8 mouse cellular contexts compared by ENCODE assay signal in the genomic region with DNA sequence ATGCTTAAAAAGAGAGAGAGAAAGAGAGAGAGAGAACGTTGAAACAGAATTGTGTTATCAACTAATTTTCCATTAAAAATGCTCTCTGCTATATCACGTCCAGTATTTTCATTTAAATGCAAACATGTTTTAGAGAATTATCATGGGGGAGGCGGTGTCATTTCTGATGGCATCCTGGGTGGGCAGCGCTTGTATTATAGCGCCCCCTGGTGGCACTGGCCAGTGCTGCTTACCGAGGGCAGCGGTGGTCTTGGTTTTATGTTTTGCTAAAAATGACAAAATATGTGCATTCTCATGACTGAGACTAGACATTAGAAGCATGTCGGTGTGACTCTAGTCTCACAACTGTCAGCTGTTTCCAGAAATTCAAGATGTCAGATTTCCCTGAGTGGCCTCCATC. TPM values are rescaled to one million over a fixed set of nuclear protein-coding genes. Genes with fewer than 3 reads are reported as not detected.
DNase-seq lines count a peak whose midpoint lies in the region; ATAC-seq and TF ChIP-seq lines count a peak whose summit lies in the region.
"Had no signal": no experiment of that assay in that cellular context is flagged by ENCODE, and none has a peak within 500 bp of the region (broad histone marks: within the 10 kb centered on the region; RNA-seq: fewer than 3 reads in every experiment).

No protein-coding gene starts in this region.

- peaks cover 14% of the 10 kb centered on the region for H3K27me3 ChIP-seq in liver, embryonic 12.5 days (replicated peaks)
- H3K27me3 ChIP-seq in forebrain, postnatal 0 days (ENCODE audit: insufficient read depth, low read length): no peaks in the 10 kb centered on the region
- no peaks in the 10 kb centered on the region for H3K27me3 ChIP-seq in neural tube, embryonic 15.5 days (replicated peaks)

- H3K4me2 ChIP-seq in liver, embryonic 12.5 days: no peak overlapping the region
- no peak overlapping the region for H3K4me2 ChIP-seq in forebrain, postnatal 0 days (ENCODE audit: low read depth)
- no peak overlapping the region for H3K4me2 ChIP-seq in neural tube, embryonic 15.5 days

- H3K36me3 ChIP-seq in liver, embryonic 12.5 days: no peaks in the 10 kb centered on the region
- peaks cover 8% of the 10 kb centered on the region for H3K36me3 ChIP-seq in forebrain, postnatal 0 days (ENCODE audit: insufficient read depth)
- no peaks in the 10 kb centered on the region; the same call in 1 of the 2 replicates for H3K36me3 ChIP-seq in neural tube, embryonic 15.5 days

- ATAC-seq in liver, embryonic 12.5 days: no peak
- peak; percentile 55; the same call in 1 of the 2 replicates for ATAC-seq in forebrain, postnatal 0 days
- ATAC-seq in neural tube, embryonic 15.5 days (ENCODE audit: low FRiP score): peak; percentile 39; the same call in 1 of the 2 replicates

- no peak overlapping the region for H3K4me3 ChIP-seq in liver, embryonic 12.5 days
- H3K4me3 ChIP-seq in forebrain, postnatal 0 days (ENCODE audit: low read depth, low read length): no peak overlapping the region
- no peak overlapping the region for H3K4me3 ChIP-seq in neural tube, embryonic 15.5 days (replicated peaks)

- H3K27ac ChIP-seq in liver, embryonic 12.5 days: no peak overlapping the region
- H3K27ac ChIP-seq in forebrain, postnatal 0 days (ENCODE audit: low read depth, low read length): no peak overlapping the region
- no peak overlapping the region for H3K27ac ChIP-seq in neural tube, embryonic 15.5 days (replicated peaks)
- H3K27ac ChIP-seq: macrophage had no signal

- no peaks in the 10 kb centered on the region for H3K9me3 ChIP-seq in liver, embryonic 12.5 days (replicated peaks)
- no peaks in the 10 kb centered on the region for H3K9me3 ChIP-seq in forebrain, postnatal 0 days (ENCODE audit: low read length)
- H3K9me3 ChIP-seq in neural tube, embryonic 15.5 days (replicated peaks): no peaks in the 10 kb centered on the region

- TF ChIP-seq CTCF in forebrain, postnatal 0 days (IDR thresholded peaks at IDR 0.05; ENCODE audit: low read depth): peak; percentile 99

- no peaks in the 10 kb centered on the region for H3K4me1 ChIP-seq in liver, embryonic 12.5 days
- H3K4me1 ChIP-seq in forebrain, postnatal 0 days (ENCODE audit: insufficient read depth): no peaks in the 10 kb centered on the region
- H3K4me1 ChIP-seq in neural tube, embryonic 15.5 days: peaks cover 8% of the 10 kb centered on the region; the same call in 1 of the 2 replicates

- peak; percentile 52 for DNase-seq in liver
- DNase-seq in MN1 (ENCODE audit: low spot score): peak; percentile 56
- DNase-seq in cerebellum, adult 8-10 months: peak; percentile 51
- DNase-seq in forebrain, postnatal 0 days: peak; percentile 86
- DNase-seq in left cerebral cortex, postnatal 25 days (ENCODE audit: low spot score in 2 of 2): peak; percentile 64 to 69

- H3K9ac ChIP-seq in liver, embryonic 12.5 days: no peak overlapping the region
- H3K9ac ChIP-seq in forebrain, postnatal 0 days: no peak overlapping the region
- no peak overlapping the region for H3K9ac ChIP-seq in neural tube, embryonic 15.5 days (replicated peaks)

- 10% methylated on average over 8 of the region's 8 CpGs for WGBS in liver, embryonic 12.5 days (ENCODE audit: insufficient replicate concordance)
- WGBS in forebrain, postnatal 0 days: 6% methylated on average over 8 of the region's 8 CpGs
- 10% methylated on average over 8 of the region's 8 CpGs for WGBS in neural tube, embryonic 15.5 days

- intact Hi-C loops in left cerebral cortex, postnatal 25 days (cut with DNase I): loop anchor here (1.0 to 10.0 kb wide), 3 partner anchors 209 to 521 kb away; no protein-coding TSS in a partner anchor

RNA-seq across cellular contexts. Expression of a gene that starts 44.9 kb away (rescaled TPM):
- 61.7 and 65.3 TPM in 2 replicates for polyA plus RNA-seq in liver, embryonic 12.5 days (2016; fragmentation: Nextera tagmentation; extraction: Ambion mirVana)
- total RNA-seq in forebrain, postnatal 0 days (2014; rRNA removed): 109 and 132 TPM in 2 replicates
- polyA plus RNA-seq in forebrain, postnatal 0 days (2015; fragmentation: Nextera tagmentation; extraction: Ambion mirVana): 143 and 164 TPM in 2 replicates
- total RNA-seq in left cerebral cortex, postnatal 25 days (2021): 100 to 1,000 TPM; 102 to 103 TPM
- 144 and 151 TPM in 2 replicates for polyA plus RNA-seq in neural tube, embryonic 15.5 days (2015; fragmentation: Nextera tagmentation; extraction: Ambion mirVana)
